Mouse (Mus musculus) neural tube, embryonic 13.5 days (tissue): ENCODE results near the gene Ehd4. TPM values are rescaled to one million over a fixed set of nuclear protein-coding genes. Genes with fewer than 3 reads are reported as not detected.

ENCODE experiments used
- ATAC-seq: fragments of 200-750 bp; cut with Nextera tagmentation; 2 replicates; pipeline ENCODE4 v1.8.0; 2017; ENCODE audit warnings: low read depth, mild to moderate bottlenecking, moderate TSS enrichment, moderate library complexity
- H3K27ac ChIP-seq: fragments of 300-500 bp; sonication (generic); replicated peaks from 2 replicates; pipeline ENCODE4 v1.5.1; 2015; ENCODE audit warnings: moderate library complexity, mild to moderate bottlenecking, inconsistent platforms
- H3K27me3 ChIP-seq: fragments of 300-500 bp; sonication (generic); 2 replicates; pipeline ENCODE4 v1.6.1; 2015; ENCODE audit warnings: mild to moderate bottlenecking, inconsistent platforms
- H3K36me3 ChIP-seq: fragments of 300-500 bp; sonication (generic); 2 replicates; pipeline ENCODE4 v1.6.1; 2015; ENCODE audit warnings: mild to moderate bottlenecking, inconsistent platforms
- H3K4me1 ChIP-seq: fragments of 300-500 bp; sonication (generic); replicated peaks from 2 replicates; pipeline ENCODE4 v1.6.1; 2015; ENCODE audit warnings: inconsistent platforms
- H3K4me2 ChIP-seq: fragments of 300-500 bp; sonication (generic); 2 replicates; pipeline ENCODE4 v1.6.1; 2015; ENCODE audit warnings: inconsistent platforms, mild to moderate bottlenecking, moderate library complexity
- H3K4me3 ChIP-seq: fragments of 300-500 bp; sonication (generic); 2 replicates; pipeline ENCODE4 v1.5.1; 2015; ENCODE audit warnings: mild to moderate bottlenecking, inconsistent platforms
- H3K9ac ChIP-seq: fragments of 300-500 bp; sonication (generic); 2 replicates; pipeline ENCODE4 v1.6.1; 2015; ENCODE audit warnings: moderate library complexity, mild to moderate bottlenecking, inconsistent platforms
- H3K9me3 ChIP-seq: fragments of 300-500 bp; sonication (generic); 2 replicates; pipeline ENCODE4 v1.6.1; 2016; ENCODE audit warnings: inconsistent platforms
- WGBS: fragments of 180-500 bp; shearing (Covaris S2); methylation state at CpG from one replicate; pipeline ENCODE4 v1.1.7; 2015; 5-methylcytosine and 5-hydroxymethylcytosine counted together
- polyA plus RNA-seq: library from polyadenylated mRNA; unstranded; fragments of >200 nt; fragmentation: Nextera tagmentation; extraction: Ambion mirVana; gene quantifications from 2 replicates; pipeline ENCODE4 v1.2.1, GENCODE M21; 2015

The Ehd4 gene
- polyA plus RNA-seq, 1 experiment from 2014 or later: 15.1 TPM

GRCm38 (mm10) chr2:120106397-120106973, 47.9 kb downstream of the Ehd4 start:
- Histone ChIP-seq H3K36me3 (no peaks in the 10 kb centered on the region), H3K4me3 (no peak overlapping the region), H3K9ac (no peak overlapping the region), H3K4me2 (no peak overlapping the region), H3K9me3 (no peaks in the 10 kb centered on the region), H3K27me3 (no peaks in the 10 kb centered on the region), H3K4me1 (0 out of 2 replicates have a peak, but pooled peaks cover 5% of the 10 kb centered on the region), H3K27ac (no peak overlapping the region)
- ATAC-seq: no peak
- 84% methylated on average over 8 of the region's 8 CpGs for WGBS

GRCm38 (mm10) chr2:120105861-120106260, 48.5 kb downstream of the Ehd4 start:
- no peaks in the 10 kb centered on the region for H3K27me3 ChIP-seq
- H3K27ac ChIP-seq: no peak overlapping the region
- 63% methylated on average over 3 of the region's 3 CpGs for WGBS
- H3K4me3 ChIP-seq: no peak overlapping the region
- no peak overlapping the region for H3K4me2 ChIP-seq
- no peak for ATAC-seq
- no peaks in the 10 kb centered on the region for H3K9me3 ChIP-seq
- no peaks in the 10 kb centered on the region for H3K36me3 ChIP-seq
- H3K4me1 ChIP-seq: no peaks in the 10 kb centered on the region
- H3K9ac ChIP-seq: no peak overlapping the region; the same call in 1 of the 2 replicates

- WGBS: 73% methylated on average over 6 of the region's 6 CpGs
- no peak for ATAC-seq
- Histone ChIP-seq H3K36me3 (no peaks in the 10 kb centered on the region), H3K9me3 (no peaks in the 10 kb centered on the region), H3K9ac (no peak overlapping the region), H3K4me2 (no peak overlapping the region), H3K4me3 (no peak overlapping the region), H3K27ac (no peak overlapping the region), H3K27me3 (no peaks in the 10 kb centered on the region), H3K4me1 (no peaks in the 10 kb centered on the region)
Observed at GRCm38 (mm10) chr2:120102881-120103280, 51.5 kb downstream of the Ehd4 start.

- H3K9ac ChIP-seq: no peak overlapping the region
- H3K27me3 ChIP-seq: no peaks in the 10 kb centered on the region
- no peak overlapping the region for H3K4me3 ChIP-seq
- no peak overlapping the region for H3K27ac ChIP-seq
- no peak overlapping the region for H3K4me2 ChIP-seq
- ATAC-seq: no peak
- H3K9me3 ChIP-seq: no peaks in the 10 kb centered on the region
- no peaks in the 10 kb centered on the region for H3K4me1 ChIP-seq
- 70% methylated on average over 2 of the region's 2 CpGs for WGBS
- no peaks in the 10 kb centered on the region for H3K36me3 ChIP-seq
Observed at GRCm38 (mm10) chr2:120102450-120102849, 52.0 kb downstream of the Ehd4 start.

- Histone ChIP-seq H3K36me3 (no peaks in the 10 kb centered on the region), H3K9ac (no peak overlapping the region), H3K4me2 (no peak overlapping the region), H3K27me3 (no peaks in the 10 kb centered on the region), H3K4me3 (no peak overlapping the region), H3K9me3 (no peaks in the 10 kb centered on the region), H3K27ac (no peak overlapping the region), H3K4me1 (no peaks in the 10 kb centered on the region)
- no peak for ATAC-seq
- 97% methylated on average over 11 of the region's 11 CpGs for WGBS
Observed at GRCm38 (mm10) chr2:120101961-120102360, 52.4 kb downstream of the Ehd4 start.

- Histone ChIP-seq H3K9me3 (no peaks in the 10 kb centered on the region), H3K4me3 (no peak overlapping the region), H3K4me1 (no peaks in the 10 kb centered on the region), H3K36me3 (no peaks in the 10 kb centered on the region), H3K4me2 (no peak overlapping the region), H3K9ac (no peak overlapping the region), H3K27me3 (no peaks in the 10 kb centered on the region), H3K27ac (no peak overlapping the region)
- ATAC-seq: no peak
- 83% methylated on average over 3 of the region's 3 CpGs for WGBS
Observed at GRCm38 (mm10) chr2:120099886-120100285, 54.5 kb downstream of the Ehd4 start.

- no peaks in the 10 kb centered on the region for H3K9me3 ChIP-seq
- no peaks in the 10 kb centered on the region for H3K27me3 ChIP-seq
- no peak overlapping the region for H3K4me2 ChIP-seq
- 83% methylated on average over 4 of the region's 4 CpGs for WGBS
- no peaks in the 10 kb centered on the region for H3K4me1 ChIP-seq
- H3K27ac ChIP-seq: no peak overlapping the region
- no peak for ATAC-seq
- no peak overlapping the region for H3K9ac ChIP-seq
- no peak overlapping the region for H3K4me3 ChIP-seq
- no peaks in the 10 kb centered on the region for H3K36me3 ChIP-seq
Observed at GRCm38 (mm10) chr2:120099263-120099662, 55.1 kb downstream of the Ehd4 start.

GRCm38 (mm10) chr2:120098781-120099202, 55.6 kb downstream of the Ehd4 start:
- Histone ChIP-seq H3K36me3 (no peaks in the 10 kb centered on the region), H3K9ac (no peak overlapping the region), H3K4me2 (no peak overlapping the region), H3K9me3 (no peaks in the 10 kb centered on the region), H3K27me3 (no peaks in the 10 kb centered on the region), H3K4me3 (no peak overlapping the region), H3K27ac (no peak overlapping the region), H3K4me1 (no peaks in the 10 kb centered on the region)
- ATAC-seq: no peak
- WGBS: 76% methylated on average over 8 of the region's 8 CpGs

- Histone ChIP-seq H3K9ac (no peak overlapping the region), H3K4me2 (no peak overlapping the region), H3K27me3 (no peaks in the 10 kb centered on the region), H3K4me1 (no peaks in the 10 kb centered on the region), H3K9me3 (no peaks in the 10 kb centered on the region), H3K36me3 (no peaks in the 10 kb centered on the region), H3K4me3 (no peak overlapping the region), H3K27ac (no peak overlapping the region)
- WGBS: 89% methylated on average over 8 of the region's 8 CpGs
- no peak for ATAC-seq
Observed at GRCm38 (mm10) chr2:120097868-120098267, 56.5 kb downstream of the Ehd4 start.

- no peak overlapping the region for H3K27ac ChIP-seq
- H3K9me3 ChIP-seq: no peaks in the 10 kb centered on the region
- no peak for ATAC-seq
- no peaks in the 10 kb centered on the region for H3K27me3 ChIP-seq
- no peak overlapping the region for H3K4me3 ChIP-seq
- 98% methylated on average over 6 of the region's 6 CpGs for WGBS
- H3K4me2 ChIP-seq: no peak overlapping the region
- no peaks in the 10 kb centered on the region for H3K4me1 ChIP-seq
- H3K9ac ChIP-seq: no peak overlapping the region
- no peaks in the 10 kb centered on the region for H3K36me3 ChIP-seq
Observed at GRCm38 (mm10) chr2:120096711-120097110, 57.7 kb downstream of the Ehd4 start.

- no peak overlapping the region for H3K4me3 ChIP-seq
- WGBS: 78% methylated on average over 8 of the region's 8 CpGs
Observed at GRCm38 (mm10) chr2:120096191-120096590, 58.2 kb downstream of the Ehd4 start.

GRCm38 (mm10) chr2:120095171-120095570, 59.2 kb downstream of the Ehd4 start:
- Histone ChIP-seq H3K9ac (no peak overlapping the region), H3K4me2 (no peak overlapping the region), H3K4me3 (no peak overlapping the region), H3K27me3 (no peaks in the 10 kb centered on the region), H3K27ac (no peak overlapping the region), H3K9me3 (no peaks in the 10 kb centered on the region), H3K4me1 (no peaks in the 10 kb centered on the region), H3K36me3 (no peaks in the 10 kb centered on the region)
- WGBS: 91% methylated on average over 4 of the region's 4 CpGs
- no peak for ATAC-seq

More at GRCm38 (mm10) chr2:120096191-120096590, 58.2 kb downstream of the Ehd4 start:
- ATAC-seq: no peak
- no peaks in the 10 kb centered on the region for H3K4me1 ChIP-seq
- no peak overlapping the region for H3K9ac ChIP-seq
- H3K36me3 ChIP-seq: no peaks in the 10 kb centered on the region
- H3K27me3 ChIP-seq: no peaks in the 10 kb centered on the region
- H3K9me3 ChIP-seq: no peaks in the 10 kb centered on the region
- no peak overlapping the region for H3K4me2 ChIP-seq
- no peak overlapping the region for H3K27ac ChIP-seq
